Mouse (Mus musculus) megakaryocyte, embryonic 14.5 days (primary cell): ENCODE measurements around the gene Hcfc2.

ENCODE experiments used
- FLI1 ChIP-seq: IDR thresholded peaks from 2 replicates; pipeline ENCODE4 v1.6.1; 2012; ENCODE audit warnings: low read length, inconsistent platforms, mixed read lengths
- GATA1 ChIP-seq: IDR thresholded peaks from 3 replicates; pipeline ENCODE4 v1.6.1; 2012; ENCODE audit warnings: mixed read lengths, low read length, inconsistent platforms, borderline replicate concordance

DNA sequence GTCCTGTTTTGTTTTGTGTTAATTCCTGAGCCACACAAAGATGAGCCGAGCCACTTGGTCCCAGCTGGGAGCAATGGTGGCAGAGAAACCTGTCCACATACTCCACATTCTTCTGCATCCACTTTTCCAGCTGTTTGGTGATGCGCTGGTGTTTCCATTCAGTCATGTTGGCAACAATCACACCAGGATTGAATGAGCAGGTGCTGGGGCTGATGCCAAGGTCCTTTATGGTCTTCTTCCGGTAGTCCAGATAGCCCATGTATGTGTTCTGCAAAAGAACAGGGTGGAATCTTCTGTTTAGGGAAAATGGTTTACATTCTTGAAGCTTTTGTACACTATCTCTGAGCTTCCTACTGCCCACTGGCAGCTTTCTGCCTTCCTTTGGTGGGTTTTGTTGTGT, 41.4 kb upstream of the Hcfc2 start:
- TF ChIP-seq GATA1 (no peak), FLI1 (no peak)
